Mouse (Mus musculus) forebrain, postnatal 0 days (tissue): ENCODE measurements at regions not wholly inside any gene's neighbourhood (a gene's known extent, or its start where the extent isn't known, plus 50 kb on each side); places are given as distances from the start of the nearest gene placed in this dataset.

ENCODE experiments used
- ATAC-seq: fragments of 200-750 bp; cut with Nextera tagmentation; 2 replicates; pipeline ENCODE4 v1.8.0; 2017; ENCODE audit warnings: mild to moderate bottlenecking, moderate library complexity
- DNase-seq: peaks from one replicate; pipeline ENCODE4 v3.0.0-alpha.2; 2015
- H3K27ac ChIP-seq: fragments of 300-500 bp; sonication (generic); 2 replicates; pipeline ENCODE4 v1.5.1; 2014; ENCODE audit warnings: low read depth, mild to moderate bottlenecking, antibody characterized with exemption, low read length, moderate library complexity, mixed read lengths
- H3K27me3 ChIP-seq: fragments of 300-500 bp; sonication (generic); 2 replicates; pipeline ENCODE4 v1.6.1; 2014; ENCODE audit warnings: mild to moderate bottlenecking, low read length, mixed read lengths; ENCODE audit not compliant: insufficient read depth
- H3K36me3 ChIP-seq: fragments of 300-500 bp; sonication (generic); 2 replicates; pipeline ENCODE4 v1.6.1; 2014; ENCODE audit warnings: mild to moderate bottlenecking, moderate library complexity; ENCODE audit not compliant: insufficient read depth
- H3K4me1 ChIP-seq: fragments of 300-500 bp; sonication (generic); 2 replicates; pipeline ENCODE4 v1.6.1; 2014; ENCODE audit warnings: antibody characterized with exemption; ENCODE audit not compliant: insufficient read depth
- H3K4me2 ChIP-seq: fragments of 300-500 bp; sonication (generic); 2 replicates; pipeline ENCODE4 v1.6.1; 2014; ENCODE audit warnings: low read depth, mild to moderate bottlenecking, moderate library complexity
- H3K4me3 ChIP-seq: fragments of 300-500 bp; sonication (generic); 2 replicates; pipeline ENCODE4 v1.5.1; 2014; ENCODE audit warnings: low read depth, low read length, mixed read lengths
- H3K9ac ChIP-seq: fragments of 300-500 bp; sonication (generic); 2 replicates; pipeline ENCODE4 v1.6.1; 2014; ENCODE audit warnings: mild to moderate bottlenecking
- H3K9me3 ChIP-seq: fragments of 300-500 bp; sonication (generic); 2 replicates; pipeline ENCODE4 v1.6.1; 2016; ENCODE audit warnings: low read length
- CTCF ChIP-seq: sonication (generic); IDR thresholded peaks from 2 replicates; pipeline ENCODE4 v1.5.1; 2016; ENCODE audit warnings: antibody characterized with exemption, control low read depth, low read depth
- WGBS: fragments of 180-500 bp; shearing (Covaris S2); extraction: QIAGEN DNeasy Blood & Tissue Kit; methylation state at CpG from one replicate; pipeline ENCODE4 v1.1.7; 2014; 5-methylcytosine and 5-hydroxymethylcytosine counted together

DNA sequence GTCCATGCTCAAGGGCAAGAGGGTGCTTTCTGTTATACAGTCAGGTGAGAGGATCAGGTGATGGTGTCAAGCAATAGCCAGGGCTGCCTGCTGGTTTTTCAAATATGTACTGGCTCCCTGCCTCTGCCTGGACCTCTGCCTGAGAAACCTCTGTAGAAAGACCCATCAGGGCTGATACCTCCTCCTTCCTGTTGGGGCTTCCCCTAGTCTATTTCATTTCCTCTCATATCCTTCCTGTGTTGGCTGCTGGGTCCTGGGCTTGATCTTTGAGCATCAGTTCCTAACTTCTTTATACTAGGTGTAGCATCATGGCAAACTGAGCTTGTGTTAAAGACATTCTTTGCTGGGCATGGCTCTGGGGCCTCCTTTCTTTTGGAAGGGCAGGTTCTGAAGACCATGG lies 89.5 kb downstream of the Tmem38b start:
- no peak for TF ChIP-seq CTCF

DNA sequence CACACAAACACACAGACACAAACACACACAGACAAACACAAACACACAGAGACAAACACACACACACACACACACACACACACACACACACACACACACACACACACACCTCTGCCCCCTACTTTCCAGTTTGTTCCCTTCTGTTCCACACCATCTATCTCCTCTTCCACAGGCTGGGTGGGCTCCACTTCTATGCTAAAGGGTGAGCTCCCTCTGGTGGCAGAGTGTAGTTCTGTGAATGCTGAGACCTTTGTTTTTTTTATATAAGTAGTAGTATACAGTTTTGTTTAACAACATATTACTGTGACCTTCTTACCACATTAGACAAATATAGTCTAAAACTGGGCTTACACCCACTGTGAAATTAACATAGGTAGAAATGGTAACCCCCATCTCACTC lies 93.3 kb downstream of the Tmem38b start:
- peak; percentile 57 for DNase-seq
- Histone ChIP-seq H3K4me2 (no peak overlapping the region), H3K4me3 (no peak overlapping the region), H3K9ac (no peak overlapping the region), H3K27ac (no peak overlapping the region), H3K36me3 (no peaks in the 10 kb centered on the region), H3K27me3 (no peaks in the 10 kb centered on the region), H3K4me1 (no peaks in the 10 kb centered on the region), H3K9me3 (no peaks in the 10 kb centered on the region)
- ATAC-seq, result no peak
- peak; percentile 77 for TF ChIP-seq CTCF

More for the DNA sequence above, 89.5 kb downstream of the Tmem38b start:
- no peaks in the 10 kb centered on the region for H3K4me1 ChIP-seq
- ATAC-seq (no peak), DNase-seq (no peak)
- H3K9ac ChIP-seq, result no peak overlapping the region
- no peak overlapping the region for H3K4me2 ChIP-seq
- H3K4me3 ChIP-seq, result no peak overlapping the region
- no peak overlapping the region for H3K27ac ChIP-seq
- no peaks in the 10 kb centered on the region for H3K36me3 ChIP-seq
- no peaks in the 10 kb centered on the region for H3K9me3 ChIP-seq
- H3K27me3 ChIP-seq, result no peaks in the 10 kb centered on the region

DNA sequence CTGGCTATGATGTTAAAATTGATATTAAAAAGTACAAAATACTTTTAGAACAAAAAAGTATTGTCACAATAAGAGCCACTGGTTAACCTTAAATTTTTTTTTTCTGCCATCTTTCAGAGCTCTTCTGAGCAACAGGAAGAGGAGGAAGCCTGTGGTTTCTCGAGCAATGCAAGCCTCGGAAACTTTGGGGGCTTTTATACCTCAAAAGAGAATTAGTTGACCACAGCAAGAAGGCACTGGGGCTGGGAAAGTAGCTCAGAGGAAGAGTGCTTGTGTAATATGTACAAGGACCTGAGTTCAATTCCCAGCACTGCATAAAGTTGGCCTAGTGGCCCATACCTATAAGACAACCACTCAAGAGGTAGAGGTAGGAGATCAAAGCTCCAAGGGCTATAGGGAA lies 94.7 kb downstream of the Tmem38b start:
- H3K9me3 ChIP-seq, result no peaks in the 10 kb centered on the region
- no peak for ATAC-seq
- H3K36me3 ChIP-seq, result no peaks in the 10 kb centered on the region
- no peak for TF ChIP-seq CTCF
- no peak overlapping the region for H3K27ac ChIP-seq
- no peaks in the 10 kb centered on the region for H3K4me1 ChIP-seq
- no peaks in the 10 kb centered on the region for H3K27me3 ChIP-seq
- H3K9ac ChIP-seq, result no peak overlapping the region
- 86% methylated on average over 2 of the region's 2 CpGs for WGBS
- H3K4me2 ChIP-seq, result no peak overlapping the region
- no peak overlapping the region for H3K4me3 ChIP-seq
- no peak for DNase-seq

GRCm38 (mm10) chr4:53931068-53931467 lies 105.2 kb downstream of the Tmem38b start:
- Histone ChIP-seq H3K27me3 (no peaks in the 10 kb centered on the region), H3K36me3 (no peaks in the 10 kb centered on the region), H3K27ac (no peak overlapping the region), H3K9ac (no peak overlapping the region), H3K9me3 (no peaks in the 10 kb centered on the region), H3K4me2 (no peak overlapping the region), H3K4me1 (no peaks in the 10 kb centered on the region), H3K4me3 (no peak overlapping the region)
- WGBS, result 91% methylated on average over 3 of the region's 3 CpGs
- no peak for TF ChIP-seq CTCF
- ATAC-seq (0 out of 2 replicates have a peak, but pooled peaks have one; percentile 7), DNase-seq (no peak)

- ATAC-seq (peak; percentile 95), DNase-seq (peak; percentile 86)
- Histone ChIP-seq H3K27ac (no peak overlapping the region), H3K9ac (no peak overlapping the region), H3K27me3 (no peaks in the 10 kb centered on the region), H3K4me3 (no peak overlapping the region), H3K9me3 (no peaks in the 10 kb centered on the region), H3K36me3 (no peaks in the 10 kb centered on the region), H3K4me1 (no peaks in the 10 kb centered on the region), H3K4me2 (peak overlapping the region; percentile 46)
- WGBS, result 12% methylated on average over 10 of the region's 10 CpGs
- TF ChIP-seq CTCF, result peak; percentile 96
Measured at GRCm38 (mm10) chr4:53931499-53931898, 105.7 kb downstream of the Tmem38b start.

DNA sequence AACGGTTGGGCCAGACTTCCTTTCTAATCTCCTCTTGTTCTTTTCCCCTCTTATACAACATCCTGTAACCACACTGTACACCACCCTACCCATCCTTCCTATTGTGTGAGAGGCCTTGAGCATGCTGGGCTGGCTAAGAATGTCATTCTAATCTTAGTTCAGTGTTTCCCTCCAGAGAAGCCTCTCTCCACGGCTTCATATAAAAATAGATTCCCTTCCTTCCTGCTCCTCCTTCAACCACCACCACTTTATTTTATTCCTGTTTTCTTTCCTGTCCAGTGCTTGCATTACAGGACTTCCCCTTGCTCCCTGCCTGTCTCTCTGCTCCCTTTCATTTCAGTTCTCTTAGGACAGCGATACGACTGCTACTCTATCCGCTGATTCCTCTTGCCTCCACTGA lies 109.5 kb downstream of the Tmem38b start:
- Histone ChIP-seq H3K9ac (no peak overlapping the region), H3K4me2 (no peak overlapping the region), H3K9me3 (no peaks in the 10 kb centered on the region), H3K36me3 (no peaks in the 10 kb centered on the region), H3K27me3 (no peaks in the 10 kb centered on the region), H3K27ac (no peak overlapping the region), H3K4me3 (no peak overlapping the region), H3K4me1 (no peaks in the 10 kb centered on the region)
- ATAC-seq (no peak), DNase-seq (no peak)
- no peak for TF ChIP-seq CTCF
- WGBS, result 75% methylated on average over 5 of the region's 5 CpGs

DNA sequence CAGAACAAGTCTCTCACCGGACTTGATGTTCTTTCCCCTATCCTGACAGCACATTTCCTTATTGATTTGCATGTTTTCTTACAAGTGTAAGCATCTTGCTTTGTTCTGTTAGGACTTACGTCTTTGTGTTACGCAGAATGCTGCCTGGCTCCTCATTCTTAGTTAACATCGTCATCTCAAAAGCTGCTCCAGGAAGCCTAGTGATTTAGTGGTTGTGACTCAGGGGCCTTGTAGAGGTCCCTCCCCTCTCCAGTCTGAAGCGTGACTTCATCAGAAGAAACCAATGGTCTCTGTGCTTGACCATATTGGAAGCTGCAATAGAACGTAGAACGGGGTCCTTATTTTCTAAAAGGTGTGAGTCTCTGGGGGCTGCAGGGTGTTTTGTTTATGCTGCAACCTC lies 122.9 kb downstream of the Tmem38b start:
- 75% methylated on average over 7 of the region's 7 CpGs for WGBS
- Histone ChIP-seq H3K9me3 (no peaks in the 10 kb centered on the region), H3K4me1 (peaks cover 5% of the 10 kb centered on the region; the same call in 1 of the 2 replicates), H3K36me3 (no peaks in the 10 kb centered on the region), H3K9ac (no peak overlapping the region), H3K27me3 (no peaks in the 10 kb centered on the region), H3K4me2 (no peak overlapping the region), H3K27ac (no peak overlapping the region), H3K4me3 (no peak overlapping the region)
- DNase-seq (no peak), ATAC-seq (no peak)
- no peak for TF ChIP-seq CTCF

DNA sequence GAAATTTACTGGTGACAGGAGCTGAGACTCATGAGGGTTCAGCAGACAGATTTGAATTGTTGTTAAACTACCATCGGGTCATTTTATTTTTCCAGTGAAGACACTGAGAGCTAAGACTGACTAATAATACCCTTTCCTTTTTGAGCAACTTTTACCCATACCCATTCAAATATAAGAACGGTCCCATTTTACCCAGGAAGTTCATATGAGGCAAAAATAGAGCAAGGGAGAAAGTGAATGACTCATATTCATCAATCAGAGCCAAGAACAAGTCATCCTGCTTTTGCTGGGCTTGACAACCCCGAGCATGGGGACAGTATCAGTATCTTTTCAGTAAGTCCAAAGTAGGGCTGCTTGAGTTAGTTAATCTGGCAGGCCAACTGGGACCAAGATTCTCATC lies 123.3 kb downstream of the Tmem38b start:
- ATAC-seq (no peak), DNase-seq (no peak)
- no peak overlapping the region for H3K4me2 ChIP-seq
- H3K27me3 ChIP-seq, result no peaks in the 10 kb centered on the region
- H3K4me1 ChIP-seq, result peaks cover 5% of the 10 kb centered on the region; the same call in 1 of the 2 replicates
- H3K36me3 ChIP-seq, result no peaks in the 10 kb centered on the region
- no peak overlapping the region for H3K27ac ChIP-seq
- H3K4me3 ChIP-seq, result no peak overlapping the region
- H3K9ac ChIP-seq, result no peak overlapping the region
- TF ChIP-seq CTCF, result no peak
- WGBS, result 90% methylated on average over 3 of the region's 3 CpGs
- H3K9me3 ChIP-seq, result no peaks in the 10 kb centered on the region
